Mouse (Mus musculus): ENCODE results near the gene E130309D02Rik. TPM values are rescaled to one million over a fixed set of nuclear protein-coding genes. Genes with fewer than 3 reads are reported as not detected.

The E130309D02Rik gene
- polyA plus RNA-seq, 1 experiment: 28.2 TPM

DNA sequence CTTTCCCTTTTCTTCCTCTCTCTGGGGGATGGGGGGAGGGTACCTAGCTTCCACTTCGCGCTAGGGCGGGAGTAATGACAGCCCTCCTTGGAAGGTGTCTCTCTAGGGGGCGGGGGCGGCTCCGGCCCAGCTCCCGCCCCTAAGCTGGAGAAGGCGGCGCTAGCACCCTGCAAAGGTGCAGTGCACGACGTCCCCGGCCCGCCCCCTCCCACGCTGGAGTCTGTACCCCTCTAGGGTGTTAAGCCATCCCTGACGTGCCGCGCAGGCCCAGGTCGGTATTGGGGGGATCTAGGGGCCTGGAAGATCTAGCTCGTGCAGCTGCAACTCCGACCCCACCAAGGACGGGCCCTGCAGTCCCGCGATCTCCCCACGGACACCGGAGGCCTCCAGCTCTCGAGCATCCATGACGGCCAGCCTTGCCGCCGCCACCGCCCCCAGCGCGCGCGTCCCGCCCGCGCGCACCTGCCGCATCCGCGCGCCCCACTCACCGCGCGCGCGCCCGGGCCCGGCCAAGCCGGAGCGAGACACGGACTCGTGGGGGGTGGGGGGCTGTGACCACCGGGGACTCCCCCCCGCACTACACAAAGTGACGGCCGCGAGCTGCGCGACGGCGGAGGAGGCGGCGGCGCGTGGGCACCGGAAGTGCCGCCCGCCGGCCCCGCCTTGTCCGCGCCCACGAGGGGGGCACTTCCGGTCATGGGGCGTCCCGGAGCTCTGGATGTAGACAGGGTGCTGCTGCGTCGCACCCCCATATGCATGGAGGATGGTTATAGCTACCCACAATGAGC is 45.6 kb downstream of the E130309D02Rik start, which contains the start of gene Zfp316:
Gene Zfp316, minus strand, starts transcription at position 660 of the 788 bp plus-strand sequence.
- TF ChIP-seq CTCF (IDR thresholded peaks at IDR 0.05; ENCODE audit: extremely low read depth, insufficient read length, insufficient replicate concordance, low read depth, low read length): no peak
- peak; percentile 34 for TF ChIP-seq POLR2A (IDR thresholded peaks at IDR 0.05; ENCODE audit: low read depth, low read length)
- no peak within 1 kb of the TSS for H3K27ac ChIP-seq (ENCODE audit: insufficient read depth, low read depth, low read length)
- WGBS: 1% methylated on average over 78 of the region's 79 CpGs
- H3K36me3 ChIP-seq (ENCODE audit: control insufficient read depth, insufficient read depth, low read length): no peaks in the 10 kb centered on the region
- peak within 1 kb of the TSS; percentile 86 for H3K4me3 ChIP-seq (ENCODE audit: low read depth, low read length)
- no peaks in the 10 kb centered on the region for H3K27me3 ChIP-seq (ENCODE audit: control insufficient read depth, insufficient read depth, low read length)
- H3K4me1 ChIP-seq (ENCODE audit: control insufficient read depth, insufficient read depth, insufficient read length, low read length): peaks cover 3% of the 10 kb centered on the region

- H3K4me3 ChIP-seq (ENCODE audit: low read depth, low read length): peak overlapping the region; percentile 86
- no peak overlapping the region for H3K27ac ChIP-seq (ENCODE audit: insufficient read depth, low read depth, low read length)
- 31% methylated on average over 8 of the region's 8 CpGs for WGBS
- H3K4me1 ChIP-seq (ENCODE audit: control insufficient read depth, insufficient read depth, insufficient read length, low read length): peaks cover 3% of the 10 kb centered on the region
- no peaks in the 10 kb centered on the region for H3K27me3 ChIP-seq (ENCODE audit: control insufficient read depth, insufficient read depth, low read length)
- no peaks in the 10 kb centered on the region for H3K36me3 ChIP-seq (ENCODE audit: control insufficient read depth, insufficient read depth, low read length)
- no peak for TF ChIP-seq CTCF (IDR thresholded peaks at IDR 0.05; ENCODE audit: extremely low read depth, insufficient read length, insufficient replicate concordance, low read depth, low read length)
- no peak for TF ChIP-seq POLR2A (IDR thresholded peaks at IDR 0.05; ENCODE audit: low read depth, low read length)
Observed at GRCm38 (mm10) chr5:143268985-143269362, 46.2 kb downstream of the E130309D02Rik start.

- Histone ChIP-seq H3K36me3 (ENCODE audit: control insufficient read depth, insufficient read depth, low read length) (no peaks in the 10 kb centered on the region), H3K27me3 (ENCODE audit: control insufficient read depth, insufficient read depth, low read length) (no peaks in the 10 kb centered on the region), H3K4me1 (ENCODE audit: control insufficient read depth, insufficient read depth, insufficient read length, low read length) (peaks cover 3% of the 10 kb centered on the region), H3K4me3 (ENCODE audit: low read depth, low read length) (no peak overlapping the region), H3K27ac (ENCODE audit: insufficient read depth, low read depth, low read length) (no peak overlapping the region)
- WGBS: 86% methylated on average over 6 of the region's 6 CpGs
- no peak for TF ChIP-seq POLR2A (IDR thresholded peaks at IDR 0.05; ENCODE audit: low read depth, low read length)
- no peak for TF ChIP-seq CTCF (IDR thresholded peaks at IDR 0.05; ENCODE audit: extremely low read depth, insufficient read length, insufficient replicate concordance, low read depth, low read length)
Observed at GRCm38 (mm10) chr5:143266794-143267193, 48.4 kb downstream of the E130309D02Rik start.

DNA sequence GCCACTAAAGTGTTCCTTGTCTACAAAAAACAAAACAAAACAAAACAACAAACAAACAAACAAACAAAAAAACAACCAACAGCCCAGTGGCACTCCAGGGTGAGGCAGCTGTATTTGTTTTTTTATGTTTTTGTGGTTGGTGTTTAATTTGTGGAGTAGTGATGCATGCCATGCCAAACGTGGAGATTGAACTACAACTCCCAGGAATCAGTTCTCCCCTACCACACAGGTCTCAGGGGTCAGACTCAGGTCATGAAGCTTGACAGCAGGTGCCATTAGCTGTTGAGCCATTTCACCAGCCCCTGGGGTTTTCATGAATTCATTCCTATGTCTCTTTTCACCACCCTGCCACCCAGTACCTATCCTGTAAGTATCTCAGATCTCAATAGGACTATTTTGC is 49.8 kb downstream of the E130309D02Rik start:
- no peaks in the 10 kb centered on the region for H3K27me3 ChIP-seq (ENCODE audit: control insufficient read depth, insufficient read depth, low read length)

DNA sequence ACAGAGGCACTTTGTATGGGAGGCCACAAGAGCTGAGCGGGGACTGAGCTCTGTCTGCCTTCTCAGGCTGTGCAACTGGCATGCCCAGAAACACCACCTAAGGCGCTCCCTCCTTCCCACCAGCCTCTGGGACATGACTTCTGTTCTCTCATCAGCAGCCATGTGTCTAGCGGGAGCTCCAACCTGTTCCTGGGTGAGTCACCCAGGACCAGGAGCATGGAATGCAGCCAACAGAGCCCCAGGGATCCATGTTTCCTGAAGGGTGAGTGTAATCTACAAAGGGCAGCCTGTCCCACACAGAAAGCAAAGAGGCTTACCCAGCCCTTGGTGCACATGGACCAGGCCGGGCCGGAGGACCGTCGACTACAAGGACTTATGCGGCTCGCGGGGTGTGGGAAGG is 50.5 kb downstream of the E130309D02Rik start:
- Histone ChIP-seq H3K4me1 (ENCODE audit: control insufficient read depth, insufficient read depth, insufficient read length, low read length) (peaks cover 3% of the 10 kb centered on the region; the same call in 1 of the 2 replicates), H3K36me3 (ENCODE audit: control insufficient read depth, insufficient read depth, low read length) (no peaks in the 10 kb centered on the region), H3K27me3 (ENCODE audit: control insufficient read depth, insufficient read depth, low read length) (no peaks in the 10 kb centered on the region), H3K4me3 (ENCODE audit: low read depth, low read length) (no peak overlapping the region), H3K27ac (ENCODE audit: insufficient read depth, low read depth, low read length) (no peak overlapping the region)
- WGBS: 90% methylated on average over 10 of the region's 10 CpGs
- no peak for TF ChIP-seq POLR2A (IDR thresholded peaks at IDR 0.05; ENCODE audit: low read depth, low read length)
- no peak for TF ChIP-seq CTCF (IDR thresholded peaks at IDR 0.05; ENCODE audit: extremely low read depth, insufficient read length, insufficient replicate concordance, low read depth, low read length)

More for the DNA sequence above, 49.8 kb downstream of the E130309D02Rik start:
- Histone ChIP-seq H3K4me1 (ENCODE audit: control insufficient read depth, insufficient read depth, insufficient read length, low read length) (peaks cover 3% of the 10 kb centered on the region), H3K36me3 (ENCODE audit: control insufficient read depth, insufficient read depth, low read length) (no peaks in the 10 kb centered on the region), H3K4me3 (ENCODE audit: low read depth, low read length) (no peak overlapping the region), H3K27ac (ENCODE audit: insufficient read depth, low read depth, low read length) (no peak overlapping the region)
- WGBS: 41% methylated on average over 1 of the region's 1 CpGs
- no peak for TF ChIP-seq CTCF (IDR thresholded peaks at IDR 0.05; ENCODE audit: extremely low read depth, insufficient read length, insufficient replicate concordance, low read depth, low read length)
- TF ChIP-seq POLR2A (IDR thresholded peaks at IDR 0.05; ENCODE audit: low read depth, low read length): no peak

DNA sequence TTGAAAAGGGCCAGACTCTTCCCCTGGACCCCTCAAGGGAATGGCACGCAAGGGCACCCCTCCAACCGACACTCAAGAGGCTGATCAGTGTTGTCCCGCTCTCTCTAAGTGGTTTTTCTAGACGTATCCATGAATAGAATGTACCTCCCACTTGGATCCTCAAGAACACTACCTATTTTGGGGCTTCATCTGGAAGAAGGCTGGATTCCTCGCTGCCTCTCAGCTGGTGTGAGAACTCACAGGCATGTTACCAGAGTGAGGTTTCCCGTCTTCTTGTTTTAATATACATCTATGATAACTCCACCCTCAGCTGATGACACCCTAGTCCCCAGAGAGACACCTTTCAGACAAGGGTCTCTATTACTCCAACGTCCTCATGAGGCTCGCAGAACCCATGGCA is 53.5 kb downstream of the E130309D02Rik start:
- Histone ChIP-seq H3K27me3 (ENCODE audit: control insufficient read depth, insufficient read depth, low read length) (no peaks in the 10 kb centered on the region), H3K4me3 (ENCODE audit: low read depth, low read length) (no peak overlapping the region), H3K4me1 (ENCODE audit: control insufficient read depth, insufficient read depth, insufficient read length, low read length) (no peaks in the 10 kb centered on the region), H3K36me3 (ENCODE audit: control insufficient read depth, insufficient read depth, low read length) (no peaks in the 10 kb centered on the region), H3K27ac (ENCODE audit: insufficient read depth, low read depth, low read length) (no peak overlapping the region)
- WGBS: 92% methylated on average over 8 of the region's 8 CpGs
- TF ChIP-seq POLR2A (IDR thresholded peaks at IDR 0.05; ENCODE audit: low read depth, low read length) (no peak), CTCF (IDR thresholded peaks at IDR 0.05; ENCODE audit: extremely low read depth, insufficient read length, insufficient replicate concordance, low read depth, low read length) (no peak)

DNA sequence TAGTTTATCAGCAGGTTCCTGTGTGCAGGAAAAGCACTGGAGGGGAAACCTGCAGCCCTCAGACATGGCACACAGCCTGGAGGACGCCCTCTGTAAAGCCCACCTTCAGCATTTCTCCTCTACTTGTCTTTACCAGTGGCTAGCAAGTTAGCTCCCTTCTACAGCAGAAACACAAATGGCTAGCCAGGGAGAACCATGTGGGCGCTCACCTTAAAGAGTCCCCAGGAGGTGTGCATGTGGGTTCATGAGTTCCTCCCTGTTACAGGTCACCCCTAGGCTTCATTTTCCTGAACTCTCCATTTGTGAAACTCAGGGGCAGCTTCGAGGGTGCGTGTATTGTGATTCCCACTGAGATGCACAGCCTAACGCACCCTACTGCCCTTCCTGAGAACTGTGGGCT is 59.4 kb downstream of the E130309D02Rik start:
- 0 out of 2 replicates have a peak, but pooled peaks cover 3% of the 10 kb centered on the region for H3K36me3 ChIP-seq (ENCODE audit: control insufficient read depth, insufficient read depth, low read length)
- no peak overlapping the region for H3K4me3 ChIP-seq (ENCODE audit: low read depth, low read length)
- 97% methylated on average over 5 of the region's 5 CpGs for WGBS
- peaks cover 3% of the 10 kb centered on the region; the same call in 1 of the 2 replicates for H3K4me1 ChIP-seq (ENCODE audit: control insufficient read depth, insufficient read depth, insufficient read length, low read length)
- H3K27me3 ChIP-seq (ENCODE audit: control insufficient read depth, insufficient read depth, low read length): peaks cover 16% of the 10 kb centered on the region
- TF ChIP-seq POLR2A (IDR thresholded peaks at IDR 0.05; ENCODE audit: low read depth, low read length) (no peak), CTCF (IDR thresholded peaks at IDR 0.05; ENCODE audit: extremely low read depth, insufficient read length, insufficient replicate concordance, low read depth, low read length) (no peak)
- H3K27ac ChIP-seq (ENCODE audit: insufficient read depth, low read depth, low read length): no peak overlapping the region
